Mouse (Mus musculus) layer of hippocampus, postnatal 14 days (tissue): ENCODE data around the gene Gm21964. TPM values are rescaled to one million over a fixed set of nuclear protein-coding genes. Genes with fewer than 3 reads are reported as not detected.

ENCODE experiments used
- DNase-seq, 2 experiments: peaks; one replicate each; pipeline ENCODE4 v3.0.0; 2021 to 2022; ENCODE audit warnings: low spot score in 2 of 2, mixed read lengths in 1 of 2
- long read RNA-seq, 2 experiments: library from polyadenylated mRNA; stranded (forward); transcript quantifications; one replicate each; pipeline ENCODE4 v2.0.0; 2021
- total RNA-seq, 2 experiments: library from RNA; stranded (reverse); gene quantifications; 2 replicates each; pipeline ENCODE4 v1.2.3; 2021

The Gm21964 gene
- total RNA-seq, result not detected
- long read RNA-seq, experiment 1, result 0 reads
- long read RNA-seq, experiment 2, result 0 reads

DNA sequence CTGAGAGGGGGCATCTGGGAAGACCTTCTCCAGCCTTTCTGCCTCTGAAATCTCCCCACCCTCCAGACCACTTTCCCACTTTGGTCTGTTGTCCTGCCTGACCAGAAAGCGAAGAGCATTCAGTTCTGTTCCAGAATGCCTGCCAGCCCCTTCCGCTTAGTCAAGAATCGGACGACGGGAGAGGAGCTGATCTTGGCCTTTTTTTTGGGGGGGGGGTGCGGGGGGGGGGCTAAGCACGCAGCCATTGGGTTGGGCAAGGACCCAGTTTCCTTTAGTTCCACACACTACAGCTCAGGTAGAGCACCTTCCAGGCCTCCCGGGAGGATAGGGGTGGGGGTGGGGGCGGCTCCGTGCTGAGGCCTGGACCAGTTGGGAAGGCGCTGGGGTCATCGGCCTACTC lies at the start of gene Gm21964:
TSS of gene Gm21964 (plus strand) at position 301 of the 400 bp plus-strand sequence.
- DNase-seq, result no peak

DNA sequence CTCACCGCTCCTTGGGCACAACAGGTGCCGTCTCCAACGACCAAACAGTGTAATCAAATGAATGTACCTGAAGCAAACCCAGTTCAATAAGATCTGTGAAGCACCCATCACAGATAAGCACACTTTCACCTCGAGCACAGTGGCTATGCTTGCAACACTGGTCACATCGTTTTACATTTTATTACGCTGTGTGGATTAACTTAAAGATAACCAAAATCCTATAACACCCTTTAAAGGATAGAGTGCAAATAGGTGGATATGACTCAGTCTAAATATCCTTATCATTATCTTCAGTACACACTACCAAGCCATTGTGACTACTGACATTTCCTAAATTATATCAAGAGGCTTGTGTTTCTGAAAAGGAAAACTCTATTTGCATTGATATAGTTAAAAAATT lies 49.8 kb upstream of the Gm21964 start:
- no peak for DNase-seq

DNA sequence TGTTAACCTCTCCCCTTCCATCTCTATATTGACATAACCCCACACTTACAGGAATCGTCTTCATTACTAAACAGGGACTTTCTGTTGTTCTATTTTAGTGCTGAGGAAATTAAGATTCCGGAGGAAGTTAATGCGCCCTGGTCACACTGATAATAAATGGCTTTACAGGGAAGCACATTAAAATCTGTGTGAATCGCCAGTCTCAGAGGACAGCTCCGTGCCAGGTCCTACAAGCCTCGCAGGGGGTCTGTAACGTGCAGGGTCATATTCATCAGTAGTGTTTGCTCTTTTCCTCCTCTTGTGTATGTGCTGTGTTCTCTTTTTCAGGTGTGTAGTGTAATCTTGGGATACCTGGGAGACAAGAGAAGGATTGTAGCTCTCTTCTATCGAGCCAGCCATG lies 42.8 kb upstream of the Gm21964 start:
- no peak for DNase-seq

DNA sequence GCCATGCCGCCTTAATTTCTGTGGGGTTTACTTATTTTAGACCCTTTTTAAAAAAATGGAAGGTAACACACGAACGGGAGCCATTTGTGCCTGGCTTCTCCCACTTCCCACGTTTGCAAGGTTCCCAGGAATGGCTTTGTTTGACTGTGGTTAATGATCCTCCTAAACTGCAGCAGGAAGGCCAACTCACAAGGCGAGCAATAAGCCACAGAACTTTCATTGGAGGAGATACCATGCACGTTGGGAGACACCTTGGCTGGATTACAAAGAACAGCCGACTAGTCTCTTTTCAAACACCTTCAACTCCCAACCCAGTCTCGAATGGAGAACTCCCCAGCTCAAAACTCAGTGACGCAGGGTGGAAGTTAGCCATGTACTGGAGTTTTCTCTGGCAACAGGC lies 36.8 kb upstream of the Gm21964 start:
- DNase-seq, result no peak

DNA sequence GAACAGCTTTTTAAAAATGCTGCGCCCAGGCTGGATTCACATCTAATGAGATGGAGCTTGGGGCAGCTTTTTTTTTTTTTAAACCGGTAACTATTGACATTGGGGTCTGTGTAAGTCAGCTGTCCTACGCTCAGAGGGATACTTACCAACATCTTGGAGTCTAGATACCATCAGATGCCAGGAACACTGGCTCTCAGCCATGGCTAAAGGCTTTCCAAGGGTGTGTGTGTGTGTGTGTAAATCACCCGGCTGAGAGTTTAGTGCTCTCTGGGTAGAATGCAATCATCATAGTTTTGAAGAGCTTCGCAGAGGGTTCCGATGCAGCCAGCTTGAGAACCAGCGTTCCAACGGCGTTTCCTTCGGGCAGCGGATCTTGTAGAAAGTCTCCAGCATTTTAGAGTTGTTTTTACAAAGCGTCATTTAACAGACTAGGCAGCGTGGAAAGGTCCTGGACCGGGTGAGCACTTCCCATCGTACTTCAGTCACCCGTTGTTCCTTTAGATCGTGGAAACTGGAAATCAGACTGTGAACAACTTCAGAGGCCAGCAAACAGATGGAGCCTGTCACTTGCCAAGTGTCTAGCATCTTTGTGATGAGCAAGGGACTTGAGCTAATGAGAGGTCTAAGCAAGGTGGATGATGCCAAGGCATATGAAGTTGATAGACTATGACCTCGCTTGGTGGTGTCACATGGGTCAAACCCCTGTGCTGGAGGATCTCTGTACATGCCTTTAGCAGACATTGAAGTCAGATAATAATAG lies 36.2 kb upstream of the Gm21964 start:
- no peak for DNase-seq

DNA sequence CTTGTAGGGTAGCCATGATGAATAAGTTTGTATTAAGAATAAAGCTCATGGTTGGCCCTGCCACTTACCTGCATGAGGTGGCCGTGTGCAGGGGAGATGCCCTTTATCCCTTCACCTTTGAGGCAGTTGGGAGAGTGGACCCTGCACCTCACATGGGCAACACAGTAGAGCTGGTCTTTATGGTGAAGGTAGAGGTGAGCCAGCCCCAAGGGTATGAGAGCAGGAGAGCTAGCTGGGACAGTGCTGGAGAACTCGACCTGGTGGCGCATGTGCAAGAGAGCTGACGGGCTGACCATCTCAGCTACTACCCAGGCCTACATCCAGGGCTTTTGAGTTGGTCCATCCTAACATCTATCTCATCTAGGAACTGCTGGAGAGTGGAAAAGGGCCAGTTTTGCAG lies 35.3 kb upstream of the Gm21964 start:
- no peak for DNase-seq

DNA sequence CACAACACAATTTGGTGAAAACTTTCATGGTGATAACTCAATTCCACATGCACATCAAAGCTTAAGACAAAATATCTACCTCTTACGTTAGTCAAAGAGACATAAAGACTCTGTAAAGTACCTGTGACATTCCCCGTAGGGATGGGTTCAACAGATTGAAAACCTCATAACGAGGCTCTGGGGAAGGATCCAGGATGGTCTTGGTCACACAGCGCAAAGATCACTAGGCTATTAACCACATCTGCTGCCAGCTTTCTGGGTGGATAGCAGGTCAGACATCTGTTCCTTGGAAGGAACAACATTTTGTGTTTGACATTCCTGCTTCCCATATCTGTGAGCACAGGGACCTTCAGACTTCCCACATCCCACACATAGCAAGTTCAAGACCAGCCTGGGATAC lies 31.3 kb upstream of the Gm21964 start:
- no peak for DNase-seq

DNA sequence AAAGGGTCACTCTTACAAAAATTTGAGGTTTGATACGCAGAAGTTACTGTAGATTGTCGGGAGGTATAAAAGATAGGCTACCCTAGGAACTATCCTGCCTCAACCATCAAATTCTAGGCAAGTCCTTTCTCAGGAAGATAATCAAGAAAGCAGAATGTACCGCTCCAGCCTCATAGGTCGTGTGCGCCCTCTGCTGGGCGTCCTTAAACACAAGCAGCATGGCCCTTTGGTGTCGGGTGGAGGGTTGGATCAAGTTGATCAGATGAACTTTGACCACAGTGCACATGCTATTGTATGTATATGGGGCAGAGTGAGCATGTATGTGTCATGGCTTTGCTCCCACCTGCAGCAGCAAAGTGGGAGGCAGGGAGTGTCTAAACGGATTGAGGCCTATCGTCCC lies 29.4 kb upstream of the Gm21964 start:
- peak; percentile 29 to 61 for DNase-seq

DNA sequence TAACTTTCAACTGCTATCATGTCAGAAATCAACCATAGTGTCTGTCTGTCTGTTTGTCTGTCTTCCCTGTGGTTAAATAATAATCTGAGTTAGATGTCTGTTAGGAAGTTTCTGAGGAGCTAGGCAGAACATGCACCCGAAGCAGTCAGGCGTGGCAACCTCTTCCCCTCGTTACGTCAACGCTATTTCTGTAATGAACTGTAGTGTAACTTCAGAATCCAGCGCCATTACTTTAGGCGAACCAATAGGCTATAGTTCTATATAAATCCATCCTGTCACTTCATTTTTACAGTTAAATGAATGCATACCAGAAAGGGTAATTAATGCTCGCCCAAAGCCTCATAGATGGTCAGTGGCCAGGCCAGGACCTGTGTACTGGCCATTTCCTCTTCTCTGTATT lies 26.5 kb upstream of the Gm21964 start:
- DNase-seq, result no peak

DNA sequence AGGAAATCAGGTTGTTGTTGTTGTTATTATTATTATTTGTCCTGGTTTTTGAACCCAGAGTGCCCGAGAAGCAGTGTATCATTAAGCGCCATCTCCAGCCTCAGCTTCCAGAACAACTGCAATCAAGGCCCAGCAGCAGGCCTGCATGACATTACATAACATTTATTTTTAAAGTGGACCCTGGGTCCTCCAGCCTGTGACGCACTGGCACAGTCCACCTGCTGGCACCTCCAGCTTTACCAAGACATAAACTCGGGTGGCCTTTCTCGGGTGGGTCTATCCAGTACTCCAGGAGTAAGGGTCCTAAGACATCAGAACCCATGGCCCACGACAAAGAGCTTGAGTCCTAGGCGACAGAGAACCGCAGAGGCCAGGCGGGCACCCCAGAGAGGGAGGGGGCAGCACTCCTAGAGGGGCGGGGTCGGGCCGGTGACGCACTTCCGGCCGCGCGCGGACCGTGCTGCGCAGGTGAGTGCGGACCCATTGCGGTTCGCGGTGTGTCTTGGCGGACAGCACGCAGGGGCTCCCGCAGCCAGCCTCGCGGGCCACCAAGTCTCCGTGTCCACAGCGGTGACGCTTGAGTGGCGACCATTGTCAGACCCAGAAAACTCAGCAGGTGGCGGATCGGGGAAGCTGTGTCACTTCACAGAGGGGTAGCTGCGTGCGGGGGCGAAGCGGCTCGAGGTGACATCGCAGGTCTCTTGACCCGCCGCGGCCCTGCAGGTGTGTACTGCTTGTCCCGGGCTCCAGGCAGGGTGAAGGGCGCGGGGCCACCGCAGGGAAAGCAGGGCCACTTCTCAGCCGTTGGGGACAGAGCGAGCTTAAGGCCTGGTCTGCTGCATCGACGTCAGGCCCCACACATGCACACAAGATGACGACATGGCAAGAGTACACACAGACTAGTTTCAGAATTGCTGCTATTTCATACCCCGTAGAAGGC lies 21.5 kb upstream of the Gm21964 start, which contains the start of gene Zfp612:
TSS of gene Zfp612 (plus strand) at position 465 of the 940 bp plus-strand sequence.
- DNase-seq, result peak; percentile 29 to 50

DNA sequence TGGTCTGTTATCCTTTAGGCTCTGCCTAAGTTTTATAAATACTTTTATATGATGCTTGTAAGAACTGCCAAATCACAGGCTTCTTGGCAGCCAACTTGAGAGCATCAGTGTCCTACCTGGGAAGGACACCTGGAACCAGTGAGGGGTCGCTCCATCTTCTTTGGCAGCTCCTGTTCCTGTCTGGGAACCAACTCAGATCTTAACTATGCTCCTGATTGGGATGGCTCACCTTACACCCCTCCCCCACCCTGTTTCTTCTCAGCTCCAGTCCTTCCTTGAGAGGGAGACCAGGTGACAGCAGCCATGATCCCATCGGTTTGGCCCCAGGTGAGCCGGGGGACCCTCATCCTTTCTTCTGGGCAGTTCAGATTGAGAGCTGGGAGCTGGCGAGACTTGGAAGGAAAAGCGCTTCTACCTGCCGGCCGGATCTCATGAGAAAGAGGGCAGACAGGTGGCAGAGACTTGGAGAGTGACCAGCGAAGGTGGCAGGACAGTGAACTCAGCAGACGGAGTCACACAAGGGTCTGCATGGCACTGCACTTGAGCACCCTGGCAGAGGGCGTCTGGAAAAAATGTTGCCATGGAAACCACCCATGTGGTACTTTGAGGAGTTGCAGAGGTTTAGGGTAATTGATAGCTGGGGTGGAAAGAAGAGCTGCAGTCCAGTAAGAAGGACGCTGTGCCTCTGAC lies 18.4 kb upstream of the Gm21964 start:
- DNase-seq, result no peak

DNA sequence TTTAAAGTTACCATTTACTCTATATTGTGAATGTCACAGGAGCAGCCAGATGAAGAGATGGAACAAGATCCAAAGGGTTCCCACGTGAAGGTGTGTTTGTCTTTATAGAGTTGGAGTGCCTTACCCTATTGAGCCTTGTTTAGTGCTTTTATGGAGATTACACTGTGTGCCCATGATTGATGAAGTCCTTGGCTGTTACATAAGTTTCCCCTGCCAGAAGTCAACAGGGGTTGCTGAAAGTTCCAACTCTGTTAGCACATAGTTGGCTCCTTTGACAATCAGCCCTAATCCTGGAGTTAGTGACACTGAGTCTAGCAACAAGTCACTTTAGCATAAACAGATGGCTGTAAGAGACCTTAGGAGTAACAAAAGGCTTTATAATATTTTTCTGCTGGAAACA lies 9.1 kb upstream of the Gm21964 start:
- no peak for DNase-seq

DNA sequence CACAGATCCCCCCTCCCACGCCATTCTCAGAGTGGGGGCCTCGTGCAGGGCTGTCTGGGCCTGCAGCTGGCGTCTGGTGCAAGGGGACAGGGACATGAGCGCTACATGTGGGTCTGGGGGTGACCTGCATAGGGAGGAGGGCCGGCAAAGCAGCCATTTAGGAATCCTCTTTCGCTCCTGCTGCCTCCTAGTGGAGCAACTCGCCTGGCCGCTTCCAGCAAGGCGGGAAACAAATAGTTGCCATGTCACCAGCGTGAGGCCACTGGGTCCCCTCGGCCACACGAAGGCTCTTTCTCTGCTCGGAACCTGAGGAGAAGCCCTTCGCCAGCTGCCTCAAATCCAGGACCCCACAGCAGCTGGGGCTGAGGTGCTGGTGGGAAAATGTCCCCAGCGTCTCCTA lies 669 bp downstream of the Gm21964 start:
- no peak for DNase-seq

DNA sequence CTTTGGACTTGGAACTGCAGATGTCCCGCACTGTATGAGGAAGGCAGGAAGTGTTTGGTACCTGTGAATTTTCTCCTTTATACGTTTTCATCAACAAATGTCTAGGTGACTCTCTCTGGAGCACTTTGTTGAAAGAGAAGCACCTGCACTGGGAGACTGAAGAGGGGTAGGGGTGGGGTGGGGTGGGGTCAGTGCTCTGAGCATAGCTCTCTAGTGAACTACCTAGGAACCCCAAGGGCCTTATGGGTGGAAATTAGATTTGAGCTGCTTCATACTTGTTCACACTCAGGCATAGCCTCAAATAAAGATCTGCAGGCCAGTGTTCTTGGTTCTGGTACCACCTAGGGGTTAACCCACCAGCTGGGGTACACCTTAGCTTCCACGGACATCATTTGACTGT lies 1.6 kb downstream of the Gm21964 start, which contains the start of gene Gm17720:
TSS of gene Gm17720 (minus strand) at position 101 of the 400 bp plus-strand sequence.
- no peak for DNase-seq

DNA sequence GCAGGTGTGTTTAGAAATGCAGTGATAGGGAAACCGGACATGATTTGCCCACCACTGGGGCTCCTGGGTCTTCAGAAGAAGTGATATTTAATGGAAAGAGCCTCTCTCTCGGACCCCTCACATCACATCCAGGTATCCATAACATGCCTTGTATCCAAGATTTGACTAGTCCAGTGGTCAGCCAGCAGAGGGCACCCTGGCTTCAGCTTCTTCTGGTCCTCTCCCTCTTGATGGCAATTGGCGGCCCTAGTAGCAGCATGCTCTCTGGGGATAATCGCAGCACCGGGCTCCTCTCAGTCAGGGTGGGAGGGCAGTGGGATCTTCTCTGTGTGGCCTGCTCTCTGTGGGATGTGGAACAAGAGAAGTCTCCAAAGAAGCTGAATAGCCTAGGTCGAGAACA lies 18.7 kb downstream of the Gm21964 start:
- DNase-seq, result peak; percentile 11 to 24

DNA sequence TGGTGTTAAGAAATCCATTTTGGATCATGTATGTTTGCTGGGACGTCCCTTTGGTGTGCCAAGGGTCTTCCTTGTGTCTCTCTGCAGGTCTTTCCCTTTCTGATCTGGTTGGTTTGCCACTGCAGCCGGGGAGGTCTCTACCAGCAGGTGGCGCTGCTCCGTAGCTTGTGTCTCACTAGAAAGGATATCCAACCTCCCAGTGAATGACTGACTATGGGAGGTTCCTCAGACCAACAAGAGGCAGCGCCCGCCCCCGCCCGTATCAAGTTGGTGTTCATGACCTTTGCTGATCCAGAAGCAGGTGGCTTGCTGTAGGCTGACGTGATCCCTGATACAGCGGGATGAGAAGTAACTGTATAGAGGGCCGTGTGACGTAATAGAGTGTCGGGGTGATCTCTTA lies 29.5 kb downstream of the Gm21964 start:
- DNase-seq, result peak; percentile 80 to 82

DNA sequence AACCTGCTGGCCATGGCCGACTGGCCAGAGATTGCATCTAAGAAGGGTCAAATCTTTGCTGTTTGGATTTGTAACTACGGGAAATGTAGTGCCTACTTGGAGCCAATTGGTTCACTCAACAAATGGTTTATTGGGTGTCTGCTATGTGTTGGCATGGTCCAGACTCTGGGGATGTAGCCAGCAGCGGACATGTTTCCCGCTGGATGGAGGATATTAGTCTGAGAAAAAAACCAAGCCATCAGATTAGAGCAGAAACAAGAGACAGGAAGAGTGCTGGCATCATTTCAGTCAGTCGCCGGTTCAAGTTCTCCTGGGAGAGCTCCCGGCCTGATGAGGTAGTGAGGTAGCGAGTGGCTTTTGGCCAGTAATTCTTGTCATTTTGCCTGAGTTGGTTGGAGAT lies 33.2 kb downstream of the Gm21964 start:
- DNase-seq, result peak in 1 of 2 experiments; percentile 57

DNA sequence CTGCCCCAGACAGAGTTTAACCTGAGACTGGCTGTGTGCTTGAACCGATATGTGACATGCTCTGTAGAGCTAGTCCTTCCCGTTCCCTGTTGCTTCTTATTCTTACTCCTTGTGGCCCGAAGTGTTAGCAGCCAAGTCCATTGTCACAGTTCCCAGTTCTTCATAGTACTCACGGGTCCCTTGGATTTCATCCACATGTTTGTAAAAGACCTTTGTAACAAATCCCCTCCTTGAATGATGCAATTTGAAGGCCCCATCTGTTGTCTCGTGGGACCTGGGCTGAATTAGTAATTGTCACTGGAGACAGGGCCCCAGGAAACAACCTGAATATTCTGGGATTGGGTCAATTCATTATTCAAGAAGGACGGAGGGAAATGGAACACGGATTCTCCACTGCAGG lies 34.5 kb downstream of the Gm21964 start:
- no peak for DNase-seq

DNA sequence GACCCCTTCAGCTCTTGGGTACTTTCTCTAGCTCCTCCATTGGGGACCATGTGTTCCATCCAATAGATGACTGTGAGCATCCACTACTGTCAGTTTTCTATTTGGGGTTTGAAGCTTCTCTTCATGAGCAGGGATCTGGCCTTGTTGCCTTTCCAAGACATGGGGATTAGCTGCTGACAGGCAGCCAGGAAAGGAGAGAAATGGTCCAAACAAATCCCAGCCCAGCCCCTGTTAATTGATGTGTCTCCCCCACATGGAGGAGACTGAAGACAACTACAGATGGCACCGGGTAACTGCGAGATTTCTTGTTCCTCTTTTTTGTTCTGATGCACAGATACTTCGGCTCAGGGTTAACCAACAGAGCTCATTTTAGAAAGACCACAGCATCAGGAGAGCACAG lies 39.1 kb downstream of the Gm21964 start:
- no peak for DNase-seq

DNA sequence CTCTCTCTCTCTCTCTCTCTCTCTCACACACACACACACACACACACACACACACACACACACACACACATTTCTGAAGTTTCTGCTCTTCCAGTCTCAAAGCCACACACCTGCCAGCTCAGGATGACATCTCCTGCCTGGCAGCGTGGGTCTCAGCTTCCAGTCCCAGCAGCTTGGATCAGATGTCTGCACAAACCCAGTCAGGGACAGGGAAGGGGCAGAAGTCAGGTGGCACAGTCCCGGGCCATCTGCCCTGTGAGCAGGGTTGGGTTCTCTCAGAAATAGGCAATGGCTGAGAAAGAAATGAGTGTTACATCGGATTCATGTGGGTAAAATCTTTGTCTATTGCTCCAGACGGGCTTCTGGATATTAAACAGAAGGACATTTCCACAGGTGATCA lies 39.8 kb downstream of the Gm21964 start:
- DNase-seq, result no peak

DNA sequence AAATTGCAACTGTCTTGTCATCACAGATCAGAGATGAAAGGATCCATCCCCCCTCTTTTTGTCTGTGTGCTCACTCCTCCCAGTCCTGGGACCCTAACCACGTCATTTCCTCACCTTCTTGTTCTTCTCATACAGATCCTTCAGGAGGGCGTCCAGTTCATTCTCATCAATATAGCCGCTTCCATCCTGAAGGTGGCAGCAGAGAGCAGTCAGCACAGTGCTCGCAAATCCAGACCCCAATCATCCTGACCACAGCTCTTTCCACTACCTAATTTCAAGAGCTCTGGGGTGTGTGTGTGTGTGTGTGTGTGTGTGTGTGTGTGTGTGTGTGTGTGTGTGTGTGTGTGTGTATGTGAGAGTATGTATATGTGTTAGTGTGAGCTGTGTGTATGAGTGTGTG lies 44.5 kb downstream of the Gm21964 start:
- DNase-seq, result peak; percentile 26 to 60
